Mouse (Mus musculus) megakaryocyte progenitor cell, adult 5-6 weeks (primary cell): ENCODE measurements around the gene Sfxn5. TPM values are rescaled to one million over a fixed set of nuclear protein-coding genes. Genes with fewer than 3 reads are reported as not detected.

ENCODE experiments used
- total RNA-seq, 2 experiments: library from RNA; stranded (forward) in 1 of 2; stranded (reverse) in 1 of 2; fragments of 157-497, 149-512 nt in 1 of 2; fragments of 200-1000 nt in 1 of 2; gene quantifications; 2 replicates each; pipeline versions ENCODE4 v1.2.3 to v1.2.4; 2015 to 2017

The Sfxn5 gene
- total RNA-seq, 2 experiments from 2014 or later, result 1.7 to 2.7 TPM

Other genes starting within 250 kb of the Sfxn5 start
- 18.1 and 23.7 TPM in 2 replicates for gene Spr, start 195.7 kb downstream of the Sfxn5 start, total RNA-seq (2015)
- gene Spr, start 195.7 kb downstream of the Sfxn5 start, total RNA-seq (2017), result 23.6 and 29.4 TPM in 2 replicates
- gene Emx1, start 146.0 kb downstream of the Sfxn5 start, total RNA-seq (2015), result not detected in 2 replicates
- gene Emx1, start 146.0 kb downstream of the Sfxn5 start, total RNA-seq (2017), result not detected in 2 replicates
- 4.2 and 4.4 TPM in 2 replicates for gene Rab11fip5, start 41.2 kb upstream of the Sfxn5 start, total RNA-seq (2015)
- 3.1 and 5.5 TPM in 2 replicates for gene Rab11fip5, start 41.2 kb upstream of the Sfxn5 start, total RNA-seq (2017)
- not detected in 2 replicates for gene Noto, start 90.5 kb upstream of the Sfxn5 start, total RNA-seq (2015)
- gene Noto, start 90.5 kb upstream of the Sfxn5 start, total RNA-seq (2017), result not detected in 2 replicates
- 39.4 and 42.2 TPM in 2 replicates for gene Smyd5, start 98.6 kb upstream of the Sfxn5 start, total RNA-seq (2015)
- 44.1 and 66.0 TPM in 2 replicates for gene Smyd5, start 98.6 kb upstream of the Sfxn5 start, total RNA-seq (2017)
- 321 and 330 TPM in 2 replicates for gene Cct7, start 118.1 kb upstream of the Sfxn5 start, total RNA-seq (2015)
- 304 and 348 TPM in 2 replicates for gene Cct7, start 118.1 kb upstream of the Sfxn5 start, total RNA-seq (2017)
- gene Pradc1, start 118.5 kb upstream of the Sfxn5 start, total RNA-seq (2015), result 28.9 and 40.6 TPM in 2 replicates
- gene Pradc1, start 118.5 kb upstream of the Sfxn5 start, total RNA-seq (2017), result 11.1 and 12.0 TPM in 2 replicates
- gene Fbxo41, start 169.6 kb upstream of the Sfxn5 start, total RNA-seq (2015), result not detected in 2 replicates
- not detected in 2 replicates for gene Fbxo41, start 169.6 kb upstream of the Sfxn5 start, total RNA-seq (2017)
- not detected in 2 replicates for gene Egr4, start 180.2 kb upstream of the Sfxn5 start, total RNA-seq (2015)
- not detected in 2 replicates for gene Egr4, start 180.2 kb upstream of the Sfxn5 start, total RNA-seq (2017)